Mouse (Mus musculus) neutrophil, adult 5-6 weeks (primary cell): ENCODE measurements around the gene Ngef. TPM values are rescaled to one million over a fixed set of nuclear protein-coding genes. Genes with fewer than 3 reads are reported as not detected.

ENCODE experiments used
- ATAC-seq: fragments of 151-379, 151-347 bp; 2 replicates; pipeline ENCODE4 v1.8.0; 2017; ENCODE audit warnings: mild to moderate bottlenecking, moderate TSS enrichment; ENCODE audit not compliant: insufficient number of reproducible peaks, poor library complexity, low FRiP score, severe bottlenecking; ENCODE audit errors: extremely low read depth
- total RNA-seq: library from RNA; stranded (forward); fragments of 200-1000 nt; gene quantifications from 2 replicates; pipeline ENCODE4 v1.2.3, GENCODE M21; 2017

Ngef gene
- not detected in 2 replicates for total RNA-seq

DNA sequence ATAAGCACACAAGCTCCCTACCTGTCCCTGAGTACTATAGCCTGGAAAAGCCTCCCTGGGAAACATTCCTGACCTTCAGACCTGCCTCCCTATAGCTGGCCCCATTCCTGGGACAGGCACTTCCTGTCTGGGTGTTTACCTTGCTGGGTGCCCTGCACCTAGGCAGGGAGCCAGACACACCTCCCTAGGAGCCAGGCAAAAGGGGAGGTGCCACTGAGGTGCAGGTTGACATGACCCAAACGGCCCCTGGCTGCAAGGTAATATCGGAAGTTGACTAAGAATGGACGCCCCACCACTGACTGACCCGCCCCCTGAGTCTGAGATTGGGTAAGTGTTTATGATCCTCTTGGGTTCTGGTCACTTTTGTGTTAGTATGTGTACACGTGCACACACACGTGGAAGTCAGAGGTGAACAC, at the start of gene Ngef:
Gene Ngef, minus strand, starts transcription at position 71 of the 416 bp plus-strand sequence.
- no peak for ATAC-seq

DNA sequence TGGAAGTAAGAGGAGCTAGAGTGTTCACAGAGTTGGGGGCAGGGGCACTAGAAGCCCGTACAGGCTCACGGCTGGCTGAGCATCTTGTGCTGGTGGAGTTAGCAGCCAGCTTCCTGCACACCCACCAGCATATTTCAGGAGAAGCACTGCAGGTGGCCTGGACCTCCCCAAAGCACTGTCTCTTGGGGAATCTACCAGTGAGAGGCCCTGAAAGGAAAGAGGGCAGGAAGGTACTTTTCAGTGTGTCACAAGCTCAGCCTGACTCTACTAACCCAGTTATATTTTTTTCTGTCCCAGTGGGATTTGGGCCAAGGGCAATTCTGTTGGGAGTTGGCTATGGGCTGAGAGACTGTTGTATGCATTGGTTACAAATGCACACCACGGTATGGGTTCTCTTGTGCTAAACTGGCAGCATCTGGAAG, 48.2 kb upstream of the Ngef start:
- ATAC-seq: no peak

DNA sequence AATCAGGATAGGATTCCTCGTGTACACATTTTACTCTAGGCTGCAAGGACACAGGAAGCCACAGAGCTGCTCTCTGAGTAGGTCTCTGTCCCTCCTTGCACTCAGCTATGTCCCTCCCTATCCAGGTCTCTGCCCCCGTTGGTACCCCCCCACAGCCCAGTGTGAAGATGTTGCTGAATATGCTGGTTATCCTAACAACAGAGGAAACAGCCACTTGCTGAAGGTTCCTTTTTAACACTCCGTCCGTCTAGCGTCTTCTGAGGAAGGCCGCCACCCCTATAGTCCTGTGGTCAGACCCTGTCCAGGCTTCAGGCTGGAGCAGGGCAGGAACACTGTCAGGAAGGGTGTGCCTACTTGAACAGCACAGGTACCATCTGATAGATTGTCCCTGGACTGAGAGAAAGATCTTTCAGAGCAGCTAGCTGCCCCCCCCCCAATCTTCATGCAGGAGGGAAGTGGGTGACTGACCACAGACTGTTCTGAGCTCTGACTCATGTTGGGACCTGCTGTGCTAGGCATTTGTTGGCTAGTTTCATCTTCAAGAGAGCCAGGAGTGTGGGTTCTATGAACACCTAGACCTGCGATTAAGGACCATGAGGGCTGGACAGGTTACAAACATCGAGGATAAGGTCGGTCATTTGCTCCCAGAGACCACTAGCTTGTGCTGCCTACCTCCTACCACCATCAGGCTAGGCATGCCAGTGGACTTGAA, 47.6 kb upstream of the Ngef start:
- ATAC-seq: peak; percentile 34

DNA sequence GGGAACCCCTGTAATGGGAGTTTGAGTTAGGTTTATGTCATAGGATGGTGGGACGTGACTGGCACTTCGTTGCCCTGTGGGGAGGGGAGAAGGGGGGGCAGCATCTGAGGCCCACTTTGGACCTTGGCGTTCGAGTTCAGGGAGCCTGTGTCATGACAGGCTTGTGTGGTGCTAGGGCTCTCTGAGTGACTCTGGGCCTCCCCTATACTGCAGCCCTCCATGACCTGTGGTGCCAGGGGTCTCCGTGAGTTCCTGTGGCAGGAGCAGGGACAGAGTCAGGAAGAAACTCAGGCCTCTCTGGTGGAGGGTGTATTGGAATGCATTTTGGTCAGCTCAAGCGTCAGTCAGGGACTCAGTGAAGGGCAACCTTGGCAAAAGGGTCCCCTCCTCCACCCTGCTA, 47.0 kb upstream of the Ngef start:
- peak; percentile 1; the same call in 1 of the 2 replicates for ATAC-seq

DNA sequence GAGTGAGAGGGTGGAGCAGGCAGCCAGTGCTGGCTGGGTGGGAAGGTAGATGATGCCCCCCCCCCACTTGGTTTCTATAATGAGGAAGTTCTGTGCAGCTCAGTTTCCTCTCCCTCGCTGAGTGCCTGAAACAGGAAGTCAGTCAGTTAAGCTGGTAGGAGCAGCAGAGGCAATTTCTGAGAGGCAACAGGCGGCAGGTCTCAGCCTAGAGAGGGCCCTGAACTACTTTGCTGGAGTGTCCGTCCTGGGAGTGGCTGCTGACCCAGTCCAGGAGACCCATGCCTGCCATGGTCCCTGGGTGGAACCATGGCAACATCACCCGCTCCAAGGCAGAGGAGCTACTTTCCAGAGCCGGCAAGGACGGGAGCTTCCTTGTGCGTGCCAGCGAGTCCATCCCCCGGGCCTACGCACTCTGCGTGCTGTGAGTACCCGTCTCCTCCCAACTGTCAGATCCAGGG, 46.6 kb upstream of the Ngef start, which contains the start of gene Inpp5d:
Gene Inpp5d, plus strand, starts transcription at position 102 of the 458 bp plus-strand sequence.
- peak; percentile 79 for ATAC-seq

DNA sequence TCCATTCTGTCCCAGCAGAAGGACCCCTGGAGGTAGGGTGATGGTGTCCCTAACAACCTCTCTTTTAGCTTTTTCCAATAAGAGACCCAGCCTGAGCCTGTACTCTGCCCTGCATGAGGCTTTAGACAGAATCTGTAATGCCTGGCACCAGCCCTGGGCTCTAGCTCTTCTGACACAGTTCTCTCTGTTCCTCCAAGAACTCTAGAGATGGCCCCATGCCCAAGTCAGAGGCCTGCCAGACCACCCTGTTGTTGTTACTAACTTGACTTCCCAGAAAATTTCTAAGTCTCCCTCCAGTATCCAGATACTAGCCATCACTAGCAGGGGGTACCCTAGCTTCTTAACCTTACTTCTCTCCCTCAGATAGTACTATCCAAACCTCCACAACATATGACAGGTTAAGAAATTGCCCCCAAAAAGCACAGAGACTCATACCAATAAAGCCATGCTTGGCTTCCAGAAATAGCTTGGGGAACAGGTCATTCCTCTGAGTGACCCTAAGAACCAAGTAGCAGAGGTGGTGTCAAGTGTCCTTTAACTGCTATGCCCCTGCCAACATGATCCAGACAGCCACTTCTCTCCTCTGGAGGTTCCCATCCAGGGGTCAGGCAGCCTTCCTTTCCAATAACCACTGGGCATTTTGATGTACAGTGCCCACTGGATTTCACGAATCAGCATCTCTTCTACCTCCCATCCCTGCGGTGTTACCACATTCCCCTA, 41.1 kb upstream of the Ngef start:
- no peak for ATAC-seq

DNA sequence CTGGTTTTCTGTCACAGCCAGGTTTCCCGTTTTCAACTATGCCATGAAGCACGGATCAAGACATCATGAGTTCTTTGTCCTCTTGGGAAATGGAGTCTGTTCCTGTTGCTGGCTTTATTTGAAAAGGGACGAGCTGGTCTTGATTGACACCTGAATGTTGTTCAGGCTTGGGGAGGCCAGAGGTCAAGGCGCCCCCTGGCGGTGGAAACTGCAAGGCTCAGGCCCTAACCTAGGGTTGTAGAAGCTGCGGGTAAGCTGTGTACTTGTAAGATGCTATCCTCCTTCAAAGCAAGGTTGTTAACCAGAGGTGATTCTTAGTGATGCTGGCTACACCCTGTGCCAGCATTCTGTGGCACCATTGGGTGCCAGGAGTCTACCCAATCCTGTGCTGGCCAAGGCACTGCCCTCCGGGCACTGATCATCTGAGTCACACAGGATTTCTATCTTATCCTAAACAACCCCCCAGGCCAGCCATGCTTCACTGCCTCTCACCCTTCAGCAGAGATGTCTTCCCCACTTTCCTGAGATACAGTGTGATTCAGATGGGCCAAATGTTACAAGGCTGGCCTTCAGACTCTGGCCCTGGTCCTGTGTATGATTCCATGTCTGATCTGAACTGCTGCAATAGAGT, 34.9 kb upstream of the Ngef start:
- peak; percentile 62; the same call in 1 of the 2 replicates for ATAC-seq

DNA sequence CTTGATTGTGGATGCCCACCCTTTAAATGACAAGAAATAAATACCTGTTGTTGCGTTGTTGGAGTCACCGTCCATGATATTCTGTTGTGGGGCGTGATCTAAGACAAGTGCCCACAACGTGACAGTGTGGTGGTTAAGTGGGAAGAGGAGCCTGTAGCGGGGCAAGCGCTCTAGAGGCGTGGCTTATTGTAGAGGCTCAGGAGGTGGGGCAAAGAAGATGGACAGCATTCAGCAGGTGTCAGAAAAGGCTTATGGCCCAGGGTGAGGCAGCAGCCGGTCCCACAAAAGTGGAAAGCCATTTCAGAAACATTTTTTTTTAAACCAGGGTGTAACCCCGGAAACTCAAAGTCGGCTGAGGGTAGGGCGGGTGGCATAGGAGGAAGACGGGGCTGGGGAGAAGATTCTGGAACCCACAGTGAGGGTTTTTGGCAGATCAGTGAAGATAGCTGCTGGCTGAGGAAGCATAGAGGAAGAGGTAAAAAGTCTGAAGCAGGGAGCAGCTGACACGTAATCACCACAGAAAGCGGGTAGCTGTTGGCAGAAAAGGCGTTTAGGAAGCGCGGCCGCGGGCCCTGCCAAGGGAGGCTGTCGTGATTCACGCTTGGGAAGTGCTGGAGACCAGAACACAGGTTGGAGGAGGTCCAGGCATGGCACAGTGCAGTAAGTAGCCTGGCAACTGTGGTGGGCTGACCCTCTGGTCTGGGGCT, 33.9 kb upstream of the Ngef start:
- ATAC-seq: peak; percentile 63; the same call in 1 of the 2 replicates

DNA sequence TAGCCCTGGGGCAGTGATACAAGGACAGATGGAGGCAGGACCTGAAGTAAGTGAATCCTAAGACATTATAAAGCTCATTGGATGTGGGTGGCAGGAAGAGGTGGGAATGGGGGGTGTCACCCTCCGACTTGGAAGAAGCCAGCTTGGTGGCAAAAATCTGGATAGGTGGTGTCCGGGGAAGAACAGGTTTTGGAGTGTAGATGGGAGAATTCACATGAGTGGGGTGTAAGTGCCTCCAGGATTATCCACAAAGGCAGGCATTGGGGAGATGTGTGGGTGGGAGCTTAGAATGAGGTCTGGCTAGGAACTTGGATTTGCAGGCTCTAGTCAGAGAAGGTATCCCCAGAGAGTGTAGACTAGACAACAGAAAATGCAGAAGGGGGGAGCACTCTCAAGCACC, 31.6 kb upstream of the Ngef start:
- ATAC-seq: no peak

DNA sequence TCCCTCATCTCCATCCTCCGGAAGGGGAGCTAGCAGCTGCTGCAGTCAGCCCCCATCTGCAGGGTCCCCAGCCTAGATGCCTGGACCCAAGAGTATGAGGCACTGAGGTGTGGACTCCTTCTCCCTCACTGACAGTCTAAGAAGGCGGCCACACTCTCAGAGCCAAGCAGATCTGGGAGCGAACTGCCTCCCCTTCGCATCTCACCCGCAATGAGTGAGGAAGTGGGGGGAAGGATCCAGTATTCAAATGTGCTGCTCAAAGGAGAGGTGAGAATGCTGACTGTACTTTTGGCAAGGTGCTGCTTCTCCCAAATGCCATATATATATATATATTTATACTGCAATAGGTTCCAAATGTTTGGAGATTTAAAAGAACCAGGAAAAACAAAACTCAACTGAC, 29.7 kb upstream of the Ngef start:
- ATAC-seq: no peak

DNA sequence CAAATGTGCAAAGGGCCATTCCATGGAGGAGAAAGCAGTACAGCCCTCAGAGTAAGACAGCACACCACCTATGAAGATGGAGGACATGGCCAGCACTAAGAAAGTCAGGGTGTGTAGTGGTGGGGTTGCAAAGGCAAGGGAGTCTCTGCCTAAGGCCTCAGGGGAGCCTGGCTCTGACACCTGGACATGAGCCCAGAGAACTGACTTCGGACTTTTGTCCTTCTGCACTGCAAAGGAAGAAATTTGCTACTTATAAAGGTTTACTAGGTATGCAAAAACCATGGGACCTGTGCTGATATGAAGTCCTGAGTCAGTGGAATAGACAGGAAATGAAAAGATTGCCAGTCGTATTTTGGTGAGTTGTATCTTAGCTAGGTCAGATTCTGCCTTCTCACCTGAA, 28.1 kb upstream of the Ngef start:
- ATAC-seq: no peak

DNA sequence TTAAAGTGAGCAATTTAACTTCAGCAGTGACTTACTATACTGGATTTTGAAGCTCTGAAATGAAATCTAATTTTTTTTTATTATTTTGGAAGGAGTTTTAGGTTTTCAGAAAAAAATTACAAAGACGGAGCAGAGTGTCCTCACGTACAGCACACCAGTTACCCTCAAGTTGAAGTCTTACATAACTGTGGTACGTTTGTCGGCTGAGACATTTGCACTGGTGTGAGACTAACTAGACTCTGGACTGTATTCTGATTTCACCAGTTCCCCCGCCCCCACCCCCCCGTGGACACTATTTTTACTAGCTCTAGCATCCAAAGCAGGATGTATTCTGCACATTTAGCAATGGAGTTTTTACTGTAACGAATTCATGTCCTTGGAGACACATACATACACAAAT, 26.9 kb upstream of the Ngef start:
- ATAC-seq: no peak

DNA sequence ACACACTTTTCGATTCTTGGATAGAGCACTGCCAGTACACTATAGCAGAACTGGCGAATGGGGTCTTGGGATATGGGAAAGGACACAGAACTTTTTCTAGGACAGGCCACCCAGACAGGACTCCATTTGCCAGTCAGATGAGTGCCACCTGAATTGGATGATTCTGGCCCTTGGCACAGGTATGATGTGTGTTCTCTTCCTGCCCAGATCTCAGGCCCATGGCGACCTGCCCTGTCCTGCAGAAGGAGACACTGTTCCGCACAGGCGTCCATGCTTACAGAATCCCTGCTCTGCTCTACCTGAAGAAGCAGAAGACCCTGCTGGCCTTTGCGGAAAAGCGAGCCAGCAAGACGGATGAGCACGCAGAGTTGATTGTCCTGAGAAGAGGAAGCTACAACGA, 21.0 kb upstream of the Ngef start:
- no peak for ATAC-seq

DNA sequence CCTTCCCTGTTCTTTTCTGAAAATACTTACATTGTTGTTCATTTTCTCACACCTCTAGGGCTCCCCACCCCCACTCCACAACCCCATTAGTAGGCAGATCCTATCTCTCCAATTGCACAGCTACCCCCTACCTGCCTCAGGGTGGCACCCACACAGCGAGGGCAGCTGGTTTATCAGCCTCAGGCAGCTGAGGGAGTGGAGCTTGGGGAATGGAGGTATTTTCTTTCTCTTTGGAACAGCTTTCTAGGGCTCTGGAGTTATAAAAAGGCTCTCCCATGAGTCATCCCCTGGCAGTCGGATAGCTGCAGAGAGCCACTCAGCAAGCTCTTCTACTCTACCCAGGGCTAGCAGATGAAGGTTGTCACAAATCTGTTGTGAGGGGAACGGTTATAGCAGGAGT, 20.6 kb upstream of the Ngef start:
- no peak for ATAC-seq

DNA sequence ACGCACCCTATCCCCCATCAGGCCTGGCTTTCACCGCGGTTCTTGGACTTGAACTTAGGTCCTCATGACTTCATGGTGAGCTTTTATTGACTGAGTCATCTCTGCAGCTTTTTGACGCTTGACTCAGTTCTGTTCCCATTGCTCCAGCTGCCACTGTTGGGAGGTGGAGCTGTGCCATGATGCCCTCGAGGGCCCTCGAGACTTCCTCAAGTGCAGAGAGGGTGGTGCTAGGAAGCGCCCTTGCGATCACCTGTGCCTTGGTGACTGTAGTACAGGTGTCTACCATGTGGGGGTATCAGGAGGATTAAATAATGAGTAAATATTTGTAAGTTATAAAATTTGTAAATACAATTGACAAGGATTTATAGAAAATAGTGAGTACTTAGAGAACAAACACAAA, 16.3 kb upstream of the Ngef start:
- no peak for ATAC-seq

DNA sequence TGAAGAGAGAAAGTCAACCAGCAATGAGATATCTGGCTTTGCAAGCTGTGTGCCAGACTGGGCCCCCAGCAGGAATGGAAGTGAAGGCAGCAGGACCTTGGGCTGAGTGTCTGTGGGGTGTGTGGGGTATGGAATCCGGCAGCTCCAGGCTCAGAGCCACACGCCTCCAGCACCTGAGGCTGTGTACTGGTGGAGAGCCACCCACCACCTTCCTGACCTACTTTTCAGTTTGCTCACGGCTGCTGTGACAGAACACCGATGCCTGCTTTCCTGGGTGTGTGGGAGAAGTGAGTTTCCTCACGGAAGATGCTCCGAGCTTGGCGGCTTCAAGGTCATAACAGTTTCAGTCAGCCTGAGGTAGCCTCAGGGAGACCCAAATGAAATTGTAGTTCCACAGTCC, 15.5 kb upstream of the Ngef start:
- ATAC-seq: no peak

DNA sequence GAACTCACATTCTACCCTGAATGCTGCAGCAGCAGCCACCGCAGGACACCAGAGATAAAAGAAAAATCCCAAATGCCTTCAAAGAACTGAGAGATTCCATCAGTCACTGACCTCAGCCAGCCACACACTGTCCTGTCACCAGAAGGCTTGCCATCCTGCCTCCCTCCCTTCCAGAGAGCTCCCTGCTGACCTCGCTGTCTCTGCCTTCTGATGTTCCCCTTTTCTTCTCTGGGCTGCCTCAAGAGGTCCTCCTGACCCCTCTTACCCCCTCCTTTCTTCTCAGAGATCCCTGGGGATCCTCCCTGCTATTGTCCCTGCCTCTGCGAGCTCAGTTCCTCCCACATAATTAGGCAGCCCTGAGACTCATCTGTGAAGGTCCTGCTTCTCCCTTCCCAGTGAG, 7.2 kb upstream of the Ngef start:
- no peak for ATAC-seq

DNA sequence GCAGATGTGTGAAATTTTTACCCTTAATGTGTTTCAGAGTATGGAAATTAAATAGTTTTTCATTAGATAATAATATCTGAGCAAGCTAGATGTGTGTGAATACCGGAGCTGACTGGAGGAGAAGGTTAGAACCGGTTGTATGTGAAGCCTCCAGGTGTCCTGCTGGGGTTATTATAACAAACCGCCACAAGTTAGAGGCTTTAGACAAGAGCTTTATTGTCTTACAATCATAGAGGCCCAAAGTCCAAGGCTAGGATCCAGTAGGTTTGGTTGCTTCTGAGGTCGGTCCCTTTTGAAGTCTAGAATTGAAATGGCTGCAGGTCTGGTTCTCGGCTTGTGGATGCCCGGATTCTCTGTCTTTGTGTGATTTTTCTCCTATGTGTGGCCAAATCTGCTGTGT, 5.3 kb upstream of the Ngef start:
- no peak for ATAC-seq

DNA sequence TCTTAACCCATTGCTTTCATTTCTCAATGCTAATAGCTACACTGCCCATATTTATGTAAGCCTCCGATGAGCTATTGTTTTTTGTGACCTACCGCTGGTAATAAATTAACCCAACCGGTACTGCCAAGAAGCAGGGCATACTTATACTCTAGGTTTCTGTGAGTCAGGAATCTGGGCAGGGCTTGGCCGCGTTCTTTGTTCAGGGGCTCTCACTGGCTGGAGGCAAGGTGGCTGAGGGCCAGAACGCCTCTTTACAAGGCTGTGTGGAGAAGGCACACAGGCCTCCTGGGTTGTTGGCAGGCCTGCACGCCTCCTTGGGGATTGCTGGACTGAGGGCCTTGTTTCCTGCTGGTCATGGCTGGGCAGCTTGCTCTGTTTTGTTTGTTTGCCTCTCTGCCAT, 1.1 kb upstream of the Ngef start:
- no peak for ATAC-seq
